Mouse (Mus musculus): ENCODE results near the gene Tecpr2.

The Tecpr2 gene

DNA sequence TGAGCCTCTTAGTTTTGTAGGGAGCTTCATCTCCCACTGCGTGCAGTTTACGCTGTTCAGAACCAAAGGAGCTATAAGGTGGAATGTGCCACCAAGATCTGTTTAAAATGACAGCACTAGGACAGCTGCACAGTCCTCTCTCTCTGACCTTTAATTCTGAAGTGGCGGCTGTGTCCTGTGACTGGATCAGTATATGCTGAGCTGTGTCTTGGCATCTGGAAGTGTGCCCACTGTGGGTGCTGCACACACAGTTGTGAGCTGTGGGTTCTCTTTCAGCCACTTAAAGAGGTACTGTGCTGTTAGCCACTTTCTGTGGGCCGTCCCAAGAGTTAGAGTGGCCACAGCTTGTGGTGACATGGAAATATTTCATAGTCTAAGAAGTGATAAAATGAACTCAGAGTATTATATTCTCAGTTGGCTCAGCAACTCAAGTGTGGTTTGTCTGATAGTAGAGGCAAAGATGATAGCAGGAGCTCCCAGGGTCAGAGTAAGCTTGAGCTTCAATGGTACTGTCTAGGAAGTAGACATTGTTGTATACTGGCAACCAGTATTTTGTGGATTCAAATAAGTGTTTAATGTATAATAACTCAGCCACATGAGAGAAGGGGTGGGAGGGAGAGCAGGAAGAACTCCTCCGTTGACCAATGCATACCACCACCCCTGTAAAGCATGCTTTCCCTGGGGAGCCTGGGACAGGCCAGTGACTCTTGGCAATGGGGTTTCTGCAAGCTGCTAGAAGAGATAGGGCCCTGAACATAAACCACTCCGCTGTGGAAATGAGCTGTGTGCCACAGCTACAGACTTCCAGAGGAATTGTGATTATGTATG is 59.2 kb downstream of the Tecpr2 start:
- DNase-seq (ENCODE audit: low spot score), result no peak

DNA sequence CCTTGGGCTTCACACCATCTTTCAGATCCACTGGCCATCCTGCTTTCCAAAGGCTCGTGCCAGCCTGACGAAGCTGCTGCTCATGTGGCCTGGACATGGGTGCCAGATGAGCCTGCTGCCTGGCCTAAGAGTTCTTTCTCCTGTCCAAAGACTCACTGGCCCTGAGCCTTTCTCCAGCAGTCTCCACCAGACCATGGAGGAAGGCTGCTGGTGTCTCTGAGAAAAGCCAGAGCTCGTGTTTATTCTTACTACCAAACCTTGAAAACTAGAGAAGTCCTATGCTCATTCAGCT is 59.8 kb downstream of the Tecpr2 start:
- no peak for DNase-seq (ENCODE audit: low spot score)

DNA sequence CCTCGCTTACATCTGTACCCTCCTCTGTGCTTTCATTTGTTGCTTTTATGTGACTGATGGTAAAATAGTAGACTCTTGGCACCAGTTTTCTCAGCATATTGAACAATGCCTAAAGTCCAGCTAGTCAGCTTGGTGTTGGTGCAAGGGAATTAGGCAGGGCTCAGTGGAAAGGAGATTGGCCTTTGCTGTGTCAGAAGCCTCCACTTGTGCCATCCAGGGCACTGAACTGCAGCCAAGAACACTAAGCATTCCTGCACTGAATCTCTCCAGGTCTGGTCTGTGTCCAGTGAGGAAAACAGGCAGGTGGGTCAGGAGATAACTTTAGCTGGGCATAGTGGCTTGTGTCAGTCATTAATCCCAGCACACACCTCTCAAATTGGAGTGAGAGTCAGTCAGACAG is 60.3 kb downstream of the Tecpr2 start:
- DNase-seq (ENCODE audit: low spot score), result no peak

DNA sequence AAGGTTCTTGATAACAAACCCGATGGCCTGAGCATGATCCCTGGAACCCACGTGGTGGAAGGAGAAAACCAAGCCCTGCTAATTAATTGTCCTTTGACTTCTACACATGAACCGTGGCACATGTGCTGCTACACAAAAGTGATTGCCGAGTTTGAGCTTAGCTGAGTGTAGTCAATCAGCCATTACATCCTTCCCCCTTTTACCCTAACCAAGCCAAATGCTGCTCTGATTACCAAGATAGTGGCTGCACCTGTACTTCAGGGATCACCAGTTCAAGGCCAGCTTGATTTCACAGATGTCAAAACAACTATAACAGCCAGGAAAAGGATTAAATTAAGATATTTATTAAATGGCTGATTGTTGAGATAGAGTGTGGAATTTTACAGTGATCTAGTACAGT is 61.1 kb downstream of the Tecpr2 start:
- DNase-seq (ENCODE audit: low spot score), result no peak

DNA sequence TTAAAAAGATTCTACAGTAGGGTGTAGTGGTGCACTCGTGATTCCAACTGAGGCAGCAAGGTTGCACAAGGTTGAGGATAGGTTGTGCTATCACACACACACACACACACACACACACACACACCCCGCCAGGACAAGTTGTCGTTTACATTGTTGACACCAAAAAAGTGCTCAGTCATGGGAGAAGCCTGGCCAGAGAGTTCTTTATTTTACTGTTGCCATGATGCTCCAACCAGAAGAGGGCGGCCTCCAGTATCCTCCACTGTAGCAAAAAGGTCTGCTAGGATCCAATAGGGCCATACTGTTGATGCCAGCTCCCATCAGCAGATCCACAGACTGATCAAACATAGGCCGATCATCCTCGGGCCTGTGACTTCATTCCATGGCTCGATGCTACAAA is 62.2 kb downstream of the Tecpr2 start:
- DNase-seq (ENCODE audit: low spot score), result no peak

DNA sequence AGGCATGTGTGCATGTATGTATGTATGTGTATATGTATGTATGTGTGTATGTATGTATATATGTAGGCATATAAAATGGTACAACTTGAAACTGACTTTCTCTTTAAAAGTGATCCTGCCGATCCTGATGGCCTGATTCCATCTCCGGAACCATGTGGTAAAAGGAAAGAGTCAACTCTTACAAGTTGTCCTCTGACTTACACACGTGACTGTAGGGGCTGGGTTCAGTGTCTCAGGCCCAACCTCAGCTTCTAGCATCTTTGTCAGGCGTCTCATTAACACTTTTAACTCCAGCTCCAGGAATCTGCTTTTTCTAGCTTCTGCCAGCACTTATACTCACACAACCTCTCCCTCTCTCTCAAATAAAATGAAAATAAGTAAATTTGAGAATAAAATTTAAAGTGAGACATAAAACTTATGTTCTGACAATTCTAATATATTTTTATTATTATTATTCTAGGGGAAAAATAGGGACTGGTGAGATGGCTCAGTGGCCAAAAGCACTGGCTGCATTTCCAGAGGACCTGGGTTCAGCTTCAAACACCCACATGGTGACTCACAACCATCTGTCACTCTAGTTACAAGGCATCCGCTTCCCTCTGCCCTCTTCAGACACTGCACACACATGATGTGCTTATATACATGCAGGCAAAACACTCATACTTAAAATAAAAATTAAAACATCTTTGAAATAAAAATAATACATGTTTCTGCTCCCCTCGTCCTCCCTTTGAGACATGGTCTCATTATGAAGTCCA is 63.7 kb downstream of the Tecpr2 start:
- no peak for DNase-seq (ENCODE audit: low spot score)

DNA sequence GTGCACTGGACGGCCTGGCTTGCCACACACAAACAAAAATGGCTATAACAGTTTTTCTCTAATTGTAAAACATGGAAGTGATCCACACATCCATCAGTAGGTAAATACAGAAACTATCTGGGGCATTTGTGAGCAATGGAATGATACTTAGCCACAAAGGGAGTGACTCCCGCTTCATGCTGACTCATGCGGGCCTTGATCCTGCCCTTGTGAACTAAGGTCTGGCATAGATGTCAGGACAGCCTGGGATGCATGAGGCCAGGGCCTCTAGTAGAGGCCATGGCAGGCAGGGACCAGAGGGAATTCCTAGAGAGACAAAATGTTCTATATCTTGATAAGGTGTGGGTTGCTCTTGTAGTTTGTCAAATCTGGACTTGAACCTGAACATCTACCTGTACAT is 64.4 kb downstream of the Tecpr2 start:
- peak; percentile 28 for DNase-seq (ENCODE audit: low spot score)

DNA sequence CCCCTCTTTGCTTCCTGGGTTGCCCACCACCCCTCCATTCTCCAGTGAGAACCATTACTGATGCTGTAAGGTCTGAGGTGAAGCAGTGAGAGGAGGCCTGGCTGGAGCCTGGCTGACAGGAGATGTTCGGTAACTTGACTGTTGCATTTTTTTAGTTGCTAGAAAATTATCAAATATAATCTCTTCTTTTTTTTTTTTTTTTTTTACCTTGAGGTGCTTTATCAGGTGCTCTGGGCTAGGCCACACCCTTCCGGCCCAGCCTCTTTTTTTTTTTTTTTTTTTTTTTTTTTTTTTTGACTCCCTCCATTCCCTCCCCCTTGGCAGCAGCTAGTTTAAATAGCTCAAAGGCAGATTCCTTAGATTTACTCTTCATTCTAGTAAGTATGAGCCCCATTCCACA is 64.8 kb downstream of the Tecpr2 start:
- no peak for DNase-seq (ENCODE audit: low spot score)

DNA sequence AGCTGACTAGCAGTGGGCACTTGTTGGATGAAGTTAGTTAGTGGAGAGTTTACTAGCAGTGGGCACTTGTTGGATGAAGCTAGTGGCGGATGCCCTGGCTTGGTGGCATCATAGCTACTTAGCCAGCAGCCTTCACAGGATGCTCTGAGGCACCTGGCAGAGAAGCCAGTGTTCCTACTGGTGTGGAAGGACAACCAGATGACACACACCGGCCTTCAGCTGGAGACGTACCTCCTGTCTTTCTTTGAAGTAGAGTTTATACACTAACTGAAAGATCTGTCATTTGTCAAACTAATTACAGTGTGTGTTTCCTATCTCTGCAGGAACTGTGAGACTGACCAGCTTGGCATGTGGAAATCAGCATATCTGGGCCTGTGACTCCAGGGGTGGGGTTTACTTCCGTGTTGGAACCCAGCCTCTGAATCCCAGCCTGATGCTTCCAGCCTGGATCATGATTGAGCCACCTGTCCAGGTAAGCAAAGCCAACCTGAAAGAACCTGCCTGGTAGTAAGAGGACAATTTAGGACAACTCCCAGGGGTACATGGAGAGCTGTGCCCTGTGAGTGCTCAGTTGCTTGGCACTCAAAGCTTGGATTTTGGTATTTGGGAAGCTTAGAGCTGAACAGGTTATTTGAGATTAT is 65.4 kb downstream of the Tecpr2 start:
- DNase-seq (ENCODE audit: low spot score), result no peak

DNA sequence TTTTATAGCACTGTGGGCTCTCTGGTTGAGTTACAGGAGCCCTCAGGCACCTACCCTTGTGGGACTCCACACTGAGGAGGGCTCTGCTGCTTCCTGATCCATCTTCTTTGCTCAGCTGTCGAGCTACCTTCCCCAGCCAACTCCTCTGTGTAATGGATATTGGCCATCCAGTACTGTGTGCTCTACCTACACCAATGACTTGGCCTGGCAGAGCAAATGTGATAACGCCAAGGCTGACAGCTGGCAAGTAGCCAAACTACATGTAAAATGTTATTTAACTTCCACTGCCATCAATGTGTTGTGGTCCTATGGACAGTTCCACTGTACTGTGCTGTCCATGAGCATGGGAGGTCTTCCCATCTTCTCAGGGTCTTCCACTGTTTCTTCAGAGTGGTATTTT is 72.9 kb downstream of the Tecpr2 start:
- DNase-seq (ENCODE audit: low spot score), result no peak

DNA sequence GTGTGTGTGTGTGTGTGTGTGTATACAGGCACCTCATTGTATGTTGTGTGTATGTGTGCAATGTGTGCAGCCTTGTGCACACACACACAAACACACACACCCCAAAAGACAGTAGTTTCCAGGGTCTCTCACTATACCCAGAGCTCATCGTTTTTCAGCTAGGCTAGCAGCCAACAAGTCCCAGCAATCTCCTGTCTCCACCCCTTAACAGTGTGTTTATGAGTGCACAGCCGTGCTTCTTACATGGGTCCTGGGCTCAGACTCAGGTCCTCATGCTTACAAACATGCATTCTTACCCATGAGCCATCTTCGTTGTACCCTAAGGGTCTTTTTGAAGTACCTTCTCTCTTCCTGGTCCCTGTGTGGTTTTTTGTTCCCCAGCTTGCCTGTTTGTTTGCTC is 76.4 kb downstream of the Tecpr2 start:
- no peak for DNase-seq (ENCODE audit: low spot score)

DNA sequence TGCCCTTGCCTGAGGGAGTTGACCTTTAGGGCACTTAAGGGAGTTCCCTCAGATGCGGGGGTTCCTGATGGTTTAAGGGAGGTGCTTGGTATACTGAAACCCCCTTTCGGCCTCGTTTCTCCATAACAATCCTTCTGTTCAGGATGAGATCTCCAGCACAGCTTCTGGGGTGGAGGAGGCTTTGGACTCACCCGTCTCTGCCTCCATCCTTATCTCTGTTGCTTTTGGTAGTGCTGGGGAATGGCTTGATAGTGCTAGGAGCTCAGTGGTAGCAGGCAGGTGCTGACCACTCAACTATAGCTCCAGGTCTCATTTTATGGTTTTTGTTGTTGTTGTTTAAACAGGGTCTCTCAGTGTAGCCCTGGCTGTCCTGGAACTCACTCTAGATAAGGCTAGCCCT is 77.0 kb downstream of the Tecpr2 start:
- DNase-seq (ENCODE audit: low spot score), result no peak

DNA sequence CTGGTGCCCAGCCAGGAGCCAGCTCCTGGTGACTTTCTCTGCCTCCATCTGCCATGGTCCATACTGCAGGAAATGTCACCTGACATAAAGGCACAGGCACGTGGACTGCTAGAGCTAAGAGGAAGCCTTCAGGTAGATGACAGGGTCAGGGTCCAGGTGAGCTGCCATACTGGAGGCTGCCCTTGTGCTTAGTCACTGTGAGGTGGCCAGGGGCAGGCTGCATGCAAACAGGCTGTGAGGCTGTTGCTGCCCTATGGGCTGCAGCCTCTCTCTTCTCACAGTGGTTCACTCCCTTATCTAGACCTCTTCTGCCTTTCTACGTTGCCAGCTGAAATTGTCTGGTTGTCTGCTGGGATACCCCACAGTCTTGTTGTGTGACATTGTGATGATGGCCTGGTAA is 78.1 kb downstream of the Tecpr2 start:
- no peak for DNase-seq (ENCODE audit: low spot score)

DNA sequence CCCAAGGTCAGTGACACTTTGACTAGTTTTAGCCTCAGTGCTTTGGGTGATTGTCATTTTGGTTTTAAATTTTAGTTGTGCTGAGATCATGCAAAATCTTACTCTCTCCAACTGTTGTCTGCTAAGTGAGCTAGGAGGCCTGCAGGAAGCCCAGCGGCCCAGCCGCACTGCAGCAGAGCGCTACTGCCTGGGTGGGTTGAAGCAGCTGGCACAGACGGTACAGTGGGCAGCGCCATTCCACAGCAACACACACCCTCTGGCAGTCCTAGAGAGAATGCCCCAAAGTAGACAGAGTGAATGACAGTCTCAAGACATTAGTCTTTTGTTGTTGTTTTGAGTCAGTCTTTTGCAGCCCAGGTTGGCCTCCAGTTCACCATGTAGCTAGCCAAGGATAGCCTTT is 81.3 kb downstream of the Tecpr2 start:
- no peak for DNase-seq (ENCODE audit: low spot score)

DNA sequence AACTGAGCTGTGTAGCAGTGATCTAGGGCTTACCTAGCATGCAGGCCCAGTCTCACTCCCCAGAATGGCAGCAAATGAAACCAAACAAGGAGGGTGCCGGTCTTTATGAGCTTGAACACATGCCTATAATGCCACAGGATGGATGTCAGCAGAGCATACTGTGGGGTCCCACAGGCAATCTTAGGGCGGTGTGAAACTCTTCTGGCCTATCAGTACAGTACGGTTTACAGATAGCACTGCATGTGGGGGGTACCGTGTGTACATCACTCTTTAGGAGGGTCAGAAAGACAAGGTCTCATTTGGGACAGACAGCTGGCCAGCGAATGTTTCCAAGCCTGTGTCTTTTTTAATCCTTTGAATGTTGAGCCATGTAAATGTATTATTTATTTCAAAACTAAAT is 82.9 kb downstream of the Tecpr2 start:
- DNase-seq (ENCODE audit: low spot score), result no peak

DNA sequence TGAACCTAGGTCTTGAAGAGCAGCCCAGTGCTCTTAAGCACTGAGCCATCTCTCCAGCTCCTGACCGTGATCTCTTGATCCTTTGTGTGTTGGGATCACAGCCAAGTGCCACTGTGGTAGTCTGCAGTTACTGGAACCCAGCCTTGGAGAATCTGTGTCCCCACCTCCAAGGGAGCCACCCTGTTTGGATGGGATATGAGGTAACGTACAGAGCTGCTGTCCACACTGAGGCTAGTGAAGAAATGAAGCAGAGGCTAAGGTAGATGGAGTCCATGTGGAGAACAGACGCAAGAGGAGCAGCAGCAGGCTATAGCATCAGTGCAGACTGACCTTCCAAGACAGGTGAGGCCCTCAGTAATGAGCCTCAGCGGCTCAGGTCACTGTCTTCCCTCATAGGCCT is 84.8 kb downstream of the Tecpr2 start:
- DNase-seq (ENCODE audit: low spot score), result no peak

DNA sequence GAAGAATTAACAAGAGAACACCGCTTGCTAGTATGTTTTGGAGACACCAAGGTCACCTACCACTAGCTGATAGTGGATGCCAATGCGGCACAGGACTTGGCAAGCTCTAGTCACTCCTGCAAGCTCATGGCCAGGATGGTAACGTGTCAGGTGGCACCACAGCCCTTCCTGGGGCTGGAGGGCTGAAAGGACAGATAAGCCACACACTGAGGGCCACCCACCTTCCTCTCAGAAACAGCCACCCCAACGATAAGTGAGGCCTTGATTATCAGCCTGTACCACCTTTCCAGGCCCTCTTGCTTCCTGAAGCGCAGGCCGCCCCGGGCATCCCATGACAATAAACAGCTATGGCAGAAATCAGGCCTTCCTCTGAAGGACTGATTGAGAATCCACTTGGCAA is 85.2 kb downstream of the Tecpr2 start:
- no peak for DNase-seq (ENCODE audit: low spot score)

DNA sequence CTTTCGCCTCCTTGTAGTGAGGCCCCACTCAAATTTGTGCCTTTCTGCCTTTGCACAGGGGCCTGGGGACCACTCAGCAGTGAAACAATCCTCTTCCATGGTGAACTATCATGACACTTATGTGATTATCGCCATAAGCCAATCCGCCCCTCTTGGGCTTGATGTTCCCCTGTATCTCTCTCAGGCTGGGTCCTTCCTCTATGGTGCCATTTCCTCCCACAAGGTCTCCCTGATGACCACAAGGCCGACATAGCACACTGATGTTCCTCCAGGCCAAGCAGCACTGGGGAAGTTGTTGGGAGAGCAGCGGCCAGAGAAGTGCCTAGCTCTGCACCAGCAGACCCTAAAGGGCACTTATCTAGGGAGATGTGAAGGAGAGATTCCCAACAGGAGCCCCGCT is 85.7 kb downstream of the Tecpr2 start:
- no peak for DNase-seq (ENCODE audit: low spot score)

DNA sequence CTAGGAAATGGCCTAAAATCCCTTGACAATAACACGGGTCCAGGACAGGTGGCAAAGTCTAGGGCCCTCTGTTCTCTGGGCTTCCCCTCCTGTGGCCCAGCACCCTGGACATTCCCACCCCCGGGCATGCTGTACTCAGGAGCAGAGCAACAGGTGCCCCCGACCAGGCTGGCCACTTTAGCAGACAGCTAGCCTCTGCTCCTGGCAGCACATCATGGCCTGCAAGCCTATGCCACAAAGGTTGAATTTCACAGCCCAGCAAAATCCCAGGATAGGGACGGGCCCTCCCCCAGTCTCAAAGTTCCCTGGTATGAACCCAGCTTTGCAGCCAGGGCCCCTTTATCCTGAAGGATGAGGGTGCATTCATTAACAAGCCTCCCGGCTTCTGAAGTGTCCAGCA is 86.3 kb downstream of the Tecpr2 start:
- DNase-seq (ENCODE audit: low spot score), result no peak

DNA sequence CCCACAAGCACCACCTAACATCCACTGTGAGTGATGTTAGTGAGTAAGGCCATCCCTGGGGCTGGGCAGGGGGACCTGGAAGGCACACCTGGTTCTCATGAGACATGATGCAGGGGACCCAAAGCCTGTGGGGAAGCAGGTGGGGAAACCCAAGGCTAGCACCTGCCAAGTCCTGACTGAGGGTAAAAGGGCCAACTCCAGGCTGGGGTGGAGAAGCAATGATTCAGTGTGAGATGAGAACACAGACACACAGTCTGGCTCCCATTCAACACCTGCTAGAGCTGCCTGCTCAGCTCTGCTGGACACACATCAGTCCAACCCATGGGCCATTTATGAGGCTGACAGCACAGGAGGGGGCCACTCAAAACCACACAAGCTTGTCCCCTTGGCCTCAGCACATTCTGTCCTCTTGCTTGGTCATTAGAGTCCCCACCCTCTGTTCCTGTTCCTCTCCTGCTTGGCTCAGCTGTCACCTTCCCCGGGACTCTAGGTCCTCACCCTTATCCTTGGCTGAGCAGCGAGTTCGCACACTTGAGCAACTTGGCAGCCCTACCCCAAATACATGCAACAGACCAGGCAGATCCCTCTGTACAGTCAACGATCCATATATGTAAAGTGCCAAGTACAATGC is 86.9 kb downstream of the Tecpr2 start:
- no peak for DNase-seq (ENCODE audit: low spot score)

DNA sequence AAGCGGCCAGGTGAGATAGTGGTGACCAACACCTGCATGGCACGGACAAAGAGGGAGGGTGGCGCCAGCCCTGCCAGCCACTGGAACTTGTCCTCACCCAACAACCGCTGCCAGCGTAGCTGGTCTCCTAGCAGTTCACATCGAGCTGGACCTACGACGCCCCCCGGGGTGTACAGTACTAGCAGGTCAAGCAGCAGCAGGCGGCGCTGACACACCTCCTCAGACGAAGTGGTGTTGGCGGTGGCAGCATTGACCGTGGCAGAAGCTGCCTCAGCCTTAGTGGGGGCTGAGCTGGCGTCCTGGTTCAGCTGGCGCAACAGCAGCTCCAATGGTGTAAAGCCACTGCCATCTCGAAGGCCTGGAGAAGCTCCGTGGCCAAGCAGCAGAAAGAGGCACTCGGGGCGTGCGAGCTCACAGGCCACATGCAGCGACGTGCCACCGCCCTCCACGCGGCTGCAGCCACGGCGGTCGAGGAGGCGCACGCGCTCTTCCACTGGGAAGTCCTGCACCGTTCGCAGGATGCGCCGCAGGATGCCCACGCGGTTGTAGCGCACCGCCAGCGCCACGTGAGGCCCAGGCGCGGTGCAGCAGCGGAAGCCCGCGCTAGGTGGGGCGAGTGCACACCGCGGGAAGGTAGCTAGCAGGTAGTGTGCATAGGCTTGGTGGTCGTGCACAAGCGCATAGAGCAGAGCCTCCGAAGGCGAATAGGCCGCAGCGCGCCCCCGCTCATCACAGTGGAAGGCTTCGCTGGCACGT is 87.7 kb downstream of the Tecpr2 start:
- DNase-seq (ENCODE audit: low spot score), result no peak

DNA sequence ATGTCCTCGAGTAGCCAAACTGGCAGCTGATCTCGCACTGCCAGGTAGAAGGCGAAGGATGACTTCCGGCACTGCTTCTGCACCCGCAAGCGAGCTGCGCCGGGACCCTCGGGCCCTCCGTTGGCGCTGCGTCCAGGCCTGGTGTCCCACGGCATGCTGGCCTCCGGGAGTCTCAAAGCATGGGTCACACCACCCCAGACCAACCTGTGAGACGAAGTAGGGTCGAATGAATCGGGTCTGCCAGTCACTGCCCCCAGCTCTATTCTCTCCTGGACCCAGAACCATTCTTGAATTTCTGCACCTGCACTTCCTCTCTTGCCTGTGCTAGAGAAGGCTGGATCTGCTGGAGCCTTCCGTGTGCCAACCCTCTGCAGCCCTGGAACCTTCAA is 88.3 kb downstream of the Tecpr2 start:
- no peak for DNase-seq (ENCODE audit: low spot score)

Data from ovary, adult 18-20 months (tissue).